Mouse (Mus musculus): Measurements from ENCODE around the gene Klhdc8a. TPM values are rescaled to one million over a fixed set of nuclear protein-coding genes. Genes with fewer than 3 reads are reported as not detected.

The Klhdc8a gene
- polyA plus RNA-seq, 1 experiment, result 1.6 TPM

Other genes starting within 250 kb of the Klhdc8a start
- 26.1 and 31.4 TPM in 2 replicates for gene Mfsd4a, start 230.6 kb upstream of the Klhdc8a start, polyA plus RNA-seq (2012; rRNA removed)
- gene Cdk18, start 158.9 kb upstream of the Klhdc8a start, polyA plus RNA-seq (2012; rRNA removed), result 63.6 and 113 TPM in 2 replicates
- gene Lemd1, start 107.2 kb upstream of the Klhdc8a start, polyA plus RNA-seq (2012; rRNA removed), result 0.17 TPM in 1 of 2 replicates, not detected in the other
- gene AC124108.1, start 107.2 kb upstream of the Klhdc8a start, polyA plus RNA-seq (2012; rRNA removed), result 0.01 TPM in 1 of 2 replicates, not detected in the other
- gene Gm10188, start 68.9 kb upstream of the Klhdc8a start, polyA plus RNA-seq (2012; rRNA removed), result not detected in 2 replicates
- 55.4 and 75.8 TPM in 2 replicates for gene Nuak2, start 17.5 kb downstream of the Klhdc8a start, polyA plus RNA-seq (2012; rRNA removed)
- 2.0 and 2.9 TPM in 2 replicates for gene Tmcc2, start 92.7 kb downstream of the Klhdc8a start, polyA plus RNA-seq (2012; rRNA removed)
- gene Dstyk, start 118.9 kb downstream of the Klhdc8a start, polyA plus RNA-seq (2012; rRNA removed), result 2.5 and 4.0 TPM in 2 replicates
- gene Rbbp5, start 178.7 kb downstream of the Klhdc8a start, polyA plus RNA-seq (2012; rRNA removed), result 16.5 and 18.2 TPM in 2 replicates
- 2.2 and 2.4 TPM in 2 replicates for gene Tmem81, start 207.6 kb downstream of the Klhdc8a start, polyA plus RNA-seq (2012; rRNA removed)
- 0.15 and 0.21 TPM in 2 replicates for gene Cntn2, start 244.6 kb downstream of the Klhdc8a start, polyA plus RNA-seq (2012; rRNA removed)

All from large intestine, adult 2 months (tissue).